Mouse (Mus musculus): ENCODE measurements at regions not wholly inside any gene's neighbourhood (a gene's known extent, or its start where the extent isn't known, plus 50 kb on each side); places are given as distances from the start of the nearest gene placed in this dataset.

GRCm38 (mm10) chr1:88997847-88998246, 72.4 kb upstream of the Sh3bp4 start:
- Histone ChIP-seq H3K27me3 (ENCODE audit: insufficient read depth, low read length) (no peaks in the 10 kb centered on the region), H3K4me2 (no peak overlapping the region), H3K9ac (no peak overlapping the region), H3K4me1 (ENCODE audit: insufficient read depth) (peaks cover 9% of the 10 kb centered on the region; the same call in 1 of the 2 replicates), H3K36me3 (ENCODE audit: insufficient read depth) (no peaks in the 10 kb centered on the region), H3K4me3 (ENCODE audit: low read depth, low read length) (no peak overlapping the region), H3K27ac (ENCODE audit: low read depth) (no peak overlapping the region), H3K9me3 (ENCODE audit: low read depth, low read length) (no peaks in the 10 kb centered on the region)
- DNase-seq (peak; percentile 7), ATAC-seq (ENCODE audit: insufficient read depth) (no peak)
- TF ChIP-seq CTCF (IDR thresholded peaks at IDR 0.05; ENCODE audit: low read depth): no peak
- 68% methylated on average over 12 of the region's 12 CpGs for WGBS

DNA sequence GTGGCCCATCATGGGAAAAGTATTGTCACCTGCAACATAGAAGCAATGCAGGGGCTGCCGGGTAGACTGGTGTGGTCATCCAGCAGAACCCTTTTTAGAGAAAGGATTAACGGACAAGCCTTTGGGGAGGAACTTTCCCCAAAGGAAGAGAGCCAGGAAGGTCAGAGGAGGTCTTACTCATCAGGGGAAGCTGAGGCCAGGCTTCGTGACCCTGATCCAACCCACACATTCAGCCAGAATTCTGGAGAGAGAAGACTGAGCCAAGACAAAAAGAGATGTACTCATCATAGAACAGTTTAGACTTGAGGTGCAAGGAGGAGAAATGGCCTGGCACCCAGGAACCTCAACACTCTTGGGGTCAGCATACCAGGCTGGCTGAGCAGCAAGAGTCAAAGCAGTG, 67.9 kb upstream of the Sh3bp4 start:
- Histone ChIP-seq H3K4me3 (ENCODE audit: low read depth, low read length) (no peak overlapping the region), H3K27ac (ENCODE audit: low read depth) (no peak overlapping the region), H3K4me2 (no peak overlapping the region), H3K36me3 (ENCODE audit: insufficient read depth) (no peaks in the 10 kb centered on the region), H3K9me3 (ENCODE audit: low read depth, low read length) (no peaks in the 10 kb centered on the region), H3K27me3 (ENCODE audit: insufficient read depth, low read length) (no peaks in the 10 kb centered on the region), H3K9ac (no peak overlapping the region), H3K4me1 (ENCODE audit: insufficient read depth) (no peaks in the 10 kb centered on the region)
- no peak for TF ChIP-seq CTCF (IDR thresholded peaks at IDR 0.05; ENCODE audit: low read depth)
- WGBS: 82% methylated on average over 3 of the region's 3 CpGs
- ATAC-seq (ENCODE audit: insufficient read depth) (no peak), DNase-seq (no peak)

DNA sequence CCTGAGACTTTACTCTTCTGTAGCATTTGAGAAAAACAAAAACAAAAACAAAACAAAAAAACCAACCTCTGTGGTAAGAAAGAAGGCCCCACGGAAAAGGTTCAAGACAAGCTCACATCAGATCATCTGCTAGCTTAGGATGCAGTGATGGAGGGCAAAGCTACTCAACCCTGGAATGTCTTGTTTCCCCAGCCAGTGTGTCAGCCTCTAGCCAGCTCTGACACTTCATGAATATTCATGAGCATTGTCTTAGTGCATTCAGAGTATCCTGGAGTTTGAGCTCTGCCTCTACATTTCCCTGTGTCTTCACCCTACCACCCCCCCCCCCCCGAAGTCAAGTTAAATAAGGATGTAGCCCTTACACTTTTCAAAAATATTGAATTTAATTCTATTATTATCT, 66.5 kb upstream of the Sh3bp4 start:
- Histone ChIP-seq H3K4me1 (ENCODE audit: insufficient read depth) (no peaks in the 10 kb centered on the region), H3K9me3 (ENCODE audit: low read depth, low read length) (no peaks in the 10 kb centered on the region), H3K36me3 (ENCODE audit: insufficient read depth) (no peaks in the 10 kb centered on the region), H3K27ac (ENCODE audit: low read depth) (no peak overlapping the region), H3K9ac (no peak overlapping the region), H3K4me2 (no peak overlapping the region), H3K4me3 (ENCODE audit: low read depth, low read length) (no peak overlapping the region), H3K27me3 (ENCODE audit: insufficient read depth, low read length) (no peaks in the 10 kb centered on the region)
- WGBS: 76% methylated on average over 2 of the region's 2 CpGs
- DNase-seq (no peak), ATAC-seq (ENCODE audit: insufficient read depth) (no peak)
- no peak for TF ChIP-seq CTCF (IDR thresholded peaks at IDR 0.05; ENCODE audit: low read depth)

GRCm38 (mm10) chr1:89007476-89007875, 62.7 kb upstream of the Sh3bp4 start:
- no peak for TF ChIP-seq CTCF (IDR thresholded peaks at IDR 0.05; ENCODE audit: low read depth)
- Histone ChIP-seq H3K9ac (no peak overlapping the region), H3K27me3 (ENCODE audit: insufficient read depth, low read length) (no peaks in the 10 kb centered on the region), H3K36me3 (ENCODE audit: insufficient read depth) (no peaks in the 10 kb centered on the region), H3K9me3 (ENCODE audit: low read depth, low read length) (no peaks in the 10 kb centered on the region), H3K27ac (ENCODE audit: low read depth) (no peak overlapping the region), H3K4me2 (no peak overlapping the region), H3K4me1 (ENCODE audit: insufficient read depth) (0 out of 2 replicates have a peak, but pooled peaks cover 3% of the 10 kb centered on the region), H3K4me3 (ENCODE audit: low read depth, low read length) (no peak overlapping the region)
- WGBS: 85% methylated on average over 7 of the region's 7 CpGs
- no peak for ATAC-seq (ENCODE audit: insufficient read depth)
- DNase-seq: no peak

- 61% methylated on average over 2 of the region's 2 CpGs for WGBS
- Histone ChIP-seq H3K4me3 (ENCODE audit: low read depth, low read length) (no peak overlapping the region), H3K4me1 (ENCODE audit: insufficient read depth) (0 out of 2 replicates have a peak, but pooled peaks cover 7% of the 10 kb centered on the region), H3K9ac (no peak overlapping the region), H3K27ac (ENCODE audit: low read depth) (no peak overlapping the region), H3K27me3 (ENCODE audit: insufficient read depth, low read length) (no peaks in the 10 kb centered on the region), H3K4me2 (no peak overlapping the region), H3K9me3 (ENCODE audit: low read depth, low read length) (no peaks in the 10 kb centered on the region), H3K36me3 (ENCODE audit: insufficient read depth) (no peaks in the 10 kb centered on the region)
- TF ChIP-seq CTCF (IDR thresholded peaks at IDR 0.05; ENCODE audit: low read depth): no peak
- peak; percentile 49; the same call in 1 of the 2 replicates for ATAC-seq (ENCODE audit: insufficient read depth)
- peak; percentile 53 for DNase-seq
Observed at GRCm38 (mm10) chr1:89010170-89010569, 60.0 kb upstream of the Sh3bp4 start.

DNA sequence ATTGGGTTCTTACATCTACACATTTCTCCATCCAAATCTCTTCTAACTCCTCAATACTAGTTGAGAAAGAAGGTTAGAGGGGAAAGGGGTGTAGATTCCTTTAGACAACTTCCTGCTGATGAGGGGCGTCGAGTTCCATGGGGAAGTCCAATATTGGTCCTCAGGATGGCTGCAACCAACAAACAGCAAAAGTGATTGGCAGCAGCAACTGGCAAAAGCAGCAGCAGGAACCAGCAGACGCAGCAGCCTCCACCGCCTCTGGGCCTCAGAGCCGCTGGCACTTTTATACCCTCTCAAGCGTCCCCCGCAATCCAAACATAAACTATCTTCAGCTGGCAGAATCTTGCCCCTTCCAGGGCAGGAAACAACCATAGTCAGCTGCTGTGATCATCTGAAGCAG, 58.8 kb upstream of the Sh3bp4 start:
- H3K4me1 ChIP-seq (ENCODE audit: insufficient read depth): 0 out of 2 replicates have a peak, but pooled peaks cover 7% of the 10 kb centered on the region
- no peak overlapping the region for H3K4me3 ChIP-seq (ENCODE audit: low read depth, low read length)
- TF ChIP-seq CTCF (IDR thresholded peaks at IDR 0.05; ENCODE audit: low read depth): no peak
- H3K9me3 ChIP-seq (ENCODE audit: low read depth, low read length): no peaks in the 10 kb centered on the region
- no peak overlapping the region for H3K9ac ChIP-seq
- H3K36me3 ChIP-seq (ENCODE audit: insufficient read depth): no peaks in the 10 kb centered on the region
- no peak for DNase-seq
- 61% methylated on average over 7 of the region's 7 CpGs for WGBS
- H3K27me3 ChIP-seq (ENCODE audit: insufficient read depth, low read length): no peaks in the 10 kb centered on the region
- H3K4me2 ChIP-seq: no peak overlapping the region
- H3K27ac ChIP-seq (ENCODE audit: low read depth): no peak overlapping the region
- no peak for ATAC-seq (ENCODE audit: insufficient read depth)

- TF ChIP-seq CTCF (IDR thresholded peaks at IDR 0.05; ENCODE audit: low read depth): no peak
- Histone ChIP-seq H3K9me3 (ENCODE audit: low read depth, low read length) (no peaks in the 10 kb centered on the region), H3K36me3 (ENCODE audit: insufficient read depth) (no peaks in the 10 kb centered on the region), H3K4me3 (ENCODE audit: low read depth, low read length) (no peak overlapping the region), H3K4me2 (no peak overlapping the region), H3K27me3 (ENCODE audit: insufficient read depth, low read length) (no peaks in the 10 kb centered on the region), H3K4me1 (ENCODE audit: insufficient read depth) (0 out of 2 replicates have a peak, but pooled peaks cover 7% of the 10 kb centered on the region), H3K27ac (ENCODE audit: low read depth) (0 out of 2 replicates have a peak overlapping the region, but pooled peaks have one; percentile 12), H3K9ac (no peak overlapping the region)
- DNase-seq (peak; percentile 49), ATAC-seq (ENCODE audit: insufficient read depth) (no peak; the same call in 1 of the 2 replicates)
- WGBS: 35% methylated on average over 12 of the region's 12 CpGs
Observed at GRCm38 (mm10) chr1:89015385-89015784, 54.8 kb upstream of the Sh3bp4 start.

GRCm38 (mm10) chr1:89015845-89016244, 54.4 kb upstream of the Sh3bp4 start:
- TF ChIP-seq CTCF (IDR thresholded peaks at IDR 0.05; ENCODE audit: low read depth): no peak
- 54% methylated on average over 10 of the region's 10 CpGs for WGBS
- DNase-seq: no peak
- Histone ChIP-seq H3K4me1 (ENCODE audit: insufficient read depth) (0 out of 2 replicates have a peak, but pooled peaks cover 7% of the 10 kb centered on the region), H3K9ac (no peak overlapping the region), H3K9me3 (ENCODE audit: low read depth, low read length) (no peaks in the 10 kb centered on the region), H3K27ac (ENCODE audit: low read depth) (0 out of 2 replicates have a peak overlapping the region, but pooled peaks have one; percentile 12), H3K36me3 (ENCODE audit: insufficient read depth) (no peaks in the 10 kb centered on the region), H3K4me2 (no peak overlapping the region), H3K4me3 (ENCODE audit: low read depth, low read length) (no peak overlapping the region), H3K27me3 (ENCODE audit: insufficient read depth, low read length) (no peaks in the 10 kb centered on the region)
- no peak for ATAC-seq (ENCODE audit: insufficient read depth)
